Mouse (Mus musculus) bone marrow, adult 2 months (tissue): ENCODE measurements at regions not wholly inside any gene's neighbourhood (a gene's known extent, or its start where the extent isn't known, plus 50 kb on each side); places are given as distances from the start of the nearest gene placed in this dataset.
A peak's percentile ranks its signal among the peaks of the same experiment; 100 is the strongest.

Source experiments
- H3K27ac ChIP-seq: fragments of 200-500 bp; 2 replicates; pipeline ENCODE4 v1.5.1; 2012; ENCODE audit warnings: low read depth, mild to moderate bottlenecking, control low read depth, inconsistent platforms, low read length; ENCODE audit not compliant: control insufficient read depth, poor library complexity, insufficient read depth
- H3K4me1 ChIP-seq: fragments of 200-500 bp; 2 replicates; pipeline ENCODE4 v1.6.1; 2011; ENCODE audit warnings: low read length; ENCODE audit not compliant: control insufficient read depth, insufficient read depth
- H3K4me3 ChIP-seq: fragments of 200-500 bp; replicated peaks from 2 replicates; pipeline ENCODE3; 2011; ENCODE audit warnings: mild to moderate bottlenecking, low read depth, low read length, control low read depth; ENCODE audit not compliant: control insufficient read depth
- CTCF ChIP-seq: fragments of 200-500 bp; IDR thresholded peaks from 2 replicates; pipeline ENCODE4 v1.5.1; 2011; ENCODE audit warnings: low read length, control low read depth; ENCODE audit not compliant: control insufficient read depth, insufficient read depth
- POLR2A ChIP-seq: fragments of 200-500 bp; IDR thresholded peaks from 2 replicates; pipeline ENCODE4 v1.6.1; 2011; ENCODE audit warnings: low read depth, mild to moderate bottlenecking, control low read depth, low read length, borderline replicate concordance; ENCODE audit not compliant: control insufficient read depth
- WGBS: fragments of 180-500 bp; shearing (Covaris S2); methylation state at CpG from one replicate; pipeline ENCODE4 v1.1.7; 2018; 5-methylcytosine and 5-hydroxymethylcytosine counted together

DNA sequence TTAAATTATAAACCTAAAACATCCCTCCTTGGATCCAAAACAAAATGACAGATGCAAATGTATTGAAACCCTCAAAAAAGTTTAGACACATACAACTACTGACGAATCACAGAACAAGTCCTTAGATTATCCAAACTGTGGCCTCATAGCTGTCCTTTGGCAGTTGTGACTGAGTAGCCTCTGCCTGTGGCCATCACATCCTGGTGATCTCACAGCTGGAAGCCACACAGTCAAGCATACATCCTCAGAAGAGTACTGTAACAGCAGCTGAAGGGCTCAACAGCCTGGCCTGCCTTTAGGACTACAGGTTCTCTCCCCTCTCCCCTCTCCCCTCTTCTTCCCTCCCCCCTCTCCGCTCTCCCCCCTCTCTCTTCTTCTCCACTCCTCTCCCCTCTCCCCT lies 80.0 kb upstream of the Thbs1 start:
- no peak for TF ChIP-seq POLR2A
- 93% methylated on average over 2 of the region's 2 CpGs for WGBS
- Histone ChIP-seq H3K4me3 (no peak overlapping the region), H3K4me1 (no peaks in the 10 kb centered on the region), H3K27ac (no peak overlapping the region)

DNA sequence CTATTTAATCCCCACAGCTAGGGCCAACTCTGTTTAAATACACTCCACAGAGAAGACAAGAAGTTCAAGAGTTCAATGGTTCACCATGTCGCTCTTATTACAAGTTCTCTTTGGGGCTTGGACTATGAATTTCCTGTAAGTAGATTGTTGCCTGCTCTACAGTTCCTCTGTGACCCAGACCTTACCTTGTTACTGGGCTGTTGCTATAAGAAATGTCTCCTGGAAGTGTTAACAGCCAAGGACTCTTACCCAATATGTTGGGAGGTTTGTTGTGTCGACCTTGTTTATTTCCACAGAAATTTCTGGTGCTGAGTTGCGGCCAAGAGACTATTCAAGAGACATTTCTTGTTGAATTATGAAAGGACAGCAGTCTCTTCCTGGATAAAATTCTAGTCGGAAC lies 78.3 kb upstream of the Thbs1 start:
- Histone ChIP-seq H3K4me3 (no peak overlapping the region), H3K4me1 (no peaks in the 10 kb centered on the region), H3K27ac (no peak overlapping the region)
- no peak for TF ChIP-seq CTCF
- TF ChIP-seq POLR2A: no peak
- 69% methylated on average over 4 of the region's 4 CpGs for WGBS

DNA sequence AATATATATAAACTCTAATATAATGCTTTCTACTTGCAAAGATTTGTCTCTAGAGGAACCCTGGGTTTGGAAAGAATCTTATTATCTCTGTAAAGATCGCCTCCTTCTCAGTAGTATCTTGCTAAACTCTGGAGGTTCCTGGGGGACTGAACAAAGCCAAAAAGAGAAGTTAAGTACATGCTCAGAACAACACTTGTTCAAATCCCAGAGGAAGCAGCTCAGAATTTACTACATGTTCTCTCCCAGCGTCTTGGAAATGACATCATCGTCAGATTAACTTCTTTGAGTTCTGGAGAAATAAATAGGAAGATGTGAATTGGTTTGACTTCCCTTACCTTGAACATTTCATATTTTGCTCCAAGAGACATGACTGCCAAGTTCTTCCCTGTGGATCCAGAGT lies 77.7 kb upstream of the Thbs1 start:
- Histone ChIP-seq H3K27ac (no peak overlapping the region), H3K4me3 (no peak overlapping the region), H3K4me1 (no peaks in the 10 kb centered on the region)
- WGBS: 68% methylated on average over 3 of the region's 3 CpGs
- TF ChIP-seq POLR2A: no peak

DNA sequence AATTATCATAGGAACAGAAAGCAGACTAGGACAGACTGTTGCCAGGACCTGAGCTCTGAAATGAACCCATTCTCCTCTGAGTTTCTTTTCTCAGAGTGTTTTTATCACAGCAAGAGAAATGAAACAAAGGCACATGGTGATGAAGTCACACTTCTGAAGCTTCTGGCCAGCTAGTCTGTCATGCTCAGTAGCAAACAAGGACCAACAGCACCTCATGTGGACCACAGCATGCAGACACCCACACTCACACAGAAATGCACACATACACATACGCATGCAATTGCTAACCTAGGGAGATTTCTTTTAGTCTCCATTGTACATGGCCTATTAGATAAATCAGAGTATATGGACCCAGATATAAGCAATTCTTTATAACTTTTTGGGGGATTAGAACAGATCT lies 76.3 kb upstream of the Thbs1 start:
- Histone ChIP-seq H3K4me3 (no peak overlapping the region), H3K27ac (no peak overlapping the region), H3K4me1 (no peaks in the 10 kb centered on the region)
- 82% methylated on average over 1 of the region's 1 CpGs for WGBS
- TF ChIP-seq CTCF: 0 out of 2 replicates have a peak, but pooled peaks have one; percentile 8
- TF ChIP-seq POLR2A: no peak

DNA sequence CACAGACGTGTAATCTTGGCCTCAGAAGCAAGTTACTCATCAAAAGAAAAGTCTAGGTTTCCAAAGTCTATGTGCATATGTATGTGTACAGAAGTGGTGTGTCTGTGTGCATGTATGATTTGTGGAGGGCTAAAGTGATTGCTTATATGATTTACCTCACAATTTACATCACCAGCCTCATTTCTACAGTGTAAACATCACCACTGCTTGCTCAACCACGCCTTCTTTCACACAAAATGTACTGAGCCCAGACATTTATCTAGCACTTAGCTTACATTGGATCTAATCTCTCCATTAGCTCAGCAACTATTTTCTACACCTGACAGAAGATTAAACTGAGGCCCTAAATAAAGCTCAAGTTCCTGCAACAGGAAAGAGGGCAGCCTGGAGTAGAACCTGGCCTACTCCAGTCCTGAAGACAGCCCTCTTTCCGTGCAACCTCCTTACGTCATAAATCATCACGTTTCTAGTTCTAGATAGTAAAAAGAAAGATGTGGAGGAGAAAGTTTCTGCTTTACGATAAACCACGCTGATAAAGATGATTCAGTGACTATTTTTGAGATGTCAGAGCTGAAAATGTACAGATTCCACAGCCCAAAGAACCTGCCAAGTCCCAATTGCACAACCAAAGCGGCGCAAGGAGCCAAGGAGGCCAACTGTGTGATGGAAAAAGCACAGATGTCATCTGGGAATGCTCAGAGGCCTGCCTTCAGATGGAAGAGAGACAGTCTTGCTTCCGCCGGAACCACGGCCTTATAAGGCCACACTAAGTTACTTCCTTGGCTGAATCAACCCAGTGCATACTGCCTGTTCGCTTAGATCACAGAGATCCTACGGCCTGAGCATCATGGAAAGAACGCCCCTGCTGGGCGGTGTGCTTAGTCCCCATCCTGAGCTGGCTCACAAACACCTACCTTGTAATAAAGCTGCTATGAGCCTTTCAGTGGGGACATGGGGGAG lies 72.5 kb upstream of the Thbs1 start:
- no peak overlapping the region for H3K27ac ChIP-seq
- H3K4me3 ChIP-seq: no peak overlapping the region
- WGBS: 82% methylated on average over 16 of the region's 16 CpGs
- no peak for TF ChIP-seq CTCF
- TF ChIP-seq POLR2A: no peak
- no peaks in the 10 kb centered on the region for H3K4me1 ChIP-seq

DNA sequence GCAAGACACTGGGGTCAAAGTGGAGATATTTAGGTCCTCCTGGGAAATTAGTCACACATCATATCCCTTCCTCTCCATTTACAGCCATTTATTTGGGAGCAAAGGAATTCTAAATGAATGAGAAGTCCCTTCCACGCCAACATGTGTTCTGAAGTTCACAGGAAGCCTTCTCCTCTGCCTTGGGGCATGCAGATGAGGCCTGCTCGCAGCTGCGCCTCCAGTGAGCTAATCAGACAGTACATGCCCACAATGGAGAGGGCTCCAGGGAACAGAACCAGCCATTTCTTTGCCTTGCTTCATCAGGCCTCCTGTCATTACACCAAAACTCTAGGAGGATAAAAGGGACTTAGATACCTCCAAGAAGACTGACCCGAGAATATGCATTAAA lies 71.9 kb upstream of the Thbs1 start:
- Histone ChIP-seq H3K4me1 (no peaks in the 10 kb centered on the region), H3K27ac (no peak overlapping the region), H3K4me3 (no peak overlapping the region)
- WGBS: 81% methylated on average over 4 of the region's 4 CpGs
- TF ChIP-seq POLR2A: no peak
- no peak for TF ChIP-seq CTCF

DNA sequence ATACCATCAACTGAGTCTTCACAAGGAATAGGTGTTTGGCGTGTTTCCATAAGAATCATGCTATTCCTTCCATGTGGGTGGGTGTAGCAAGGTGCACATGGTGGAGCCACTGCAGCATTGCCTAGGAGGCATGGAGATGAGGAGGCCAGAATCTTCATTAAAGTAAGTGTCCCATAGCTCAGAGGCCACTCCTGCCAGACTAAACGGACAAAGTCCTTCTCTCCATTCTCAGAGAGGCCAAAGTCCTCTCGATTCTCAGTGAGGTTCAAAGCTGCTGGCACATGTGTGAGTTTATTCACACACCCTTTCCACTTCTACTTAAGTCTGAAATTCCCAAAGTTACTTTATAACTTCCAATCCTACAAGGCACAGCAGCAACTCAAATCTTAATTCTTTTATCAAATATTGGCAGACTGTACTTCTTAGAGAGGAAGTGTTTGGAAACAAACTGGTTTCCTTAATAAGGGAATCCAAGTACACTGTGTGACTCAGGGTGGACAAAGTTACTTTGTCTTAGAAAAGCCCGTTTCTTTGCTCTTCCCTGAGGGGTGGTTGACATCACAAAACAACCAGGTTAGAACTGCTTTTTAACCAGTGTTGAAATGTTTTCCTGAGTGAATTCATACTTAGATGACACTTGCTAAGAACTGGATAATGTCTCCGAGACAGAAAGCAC lies 69.2 kb upstream of the Thbs1 start:
- no peaks in the 10 kb centered on the region for H3K4me1 ChIP-seq
- H3K4me3 ChIP-seq: no peak overlapping the region
- TF ChIP-seq POLR2A (no peak), CTCF (no peak)
- 66% methylated on average over 5 of the region's 5 CpGs for WGBS
- H3K27ac ChIP-seq: no peak overlapping the region

DNA sequence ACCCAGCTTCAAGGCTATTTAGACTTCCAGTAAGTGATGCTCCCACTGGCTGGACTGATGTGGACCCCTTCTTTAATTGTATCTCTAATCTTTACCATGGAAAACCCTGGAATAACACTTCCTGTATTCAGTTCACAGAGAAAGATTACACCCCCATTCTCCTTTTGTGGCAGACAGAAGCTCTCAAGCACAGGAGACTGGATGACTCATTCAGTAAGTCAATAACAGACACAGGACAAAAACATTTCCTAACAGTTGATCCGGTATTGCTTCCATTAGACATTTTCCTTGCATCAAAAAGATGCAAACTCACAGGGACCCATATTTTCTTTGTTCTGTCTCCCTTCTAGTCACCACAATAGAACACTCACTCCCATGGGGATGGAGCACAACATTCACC lies 67.0 kb upstream of the Thbs1 start:
- no peaks in the 10 kb centered on the region for H3K4me1 ChIP-seq
- TF ChIP-seq POLR2A (no peak), CTCF (no peak)
- 65% methylated on average over 1 of the region's 1 CpGs for WGBS
- H3K4me3 ChIP-seq: no peak overlapping the region
- no peak overlapping the region for H3K27ac ChIP-seq
